Mouse (Mus musculus): ENCODE measurements at regions not wholly inside any gene's neighbourhood (a gene's known extent, or its start where the extent isn't known, plus 50 kb on each side); places are given as distances from the start of the nearest gene placed in this dataset.
A peak's percentile ranks its signal among the peaks of the same experiment; 100 is the strongest.
"Not testable (repeated sequence)": the region's sequence is repeated elsewhere in the genome, so short reads cannot be mapped to it uniquely, and the experiment has no call there.

GRCm38 (mm10) chr17:4871267-4871666, 122.9 kb upstream of the Arid1b start:
- no peak for DNase-seq (ENCODE audit: low spot score in 2 of 2)

GRCm38 (mm10) chr17:4874459-4874858, 119.7 kb upstream of the Arid1b start:
- DNase-seq (ENCODE audit: low spot score in 2 of 2): no peak

- no peak for DNase-seq (ENCODE audit: low spot score in 2 of 2)
Observed at GRCm38 (mm10) chr17:4875086-4876046, 118.8 kb upstream of the Arid1b start.

- no peak for DNase-seq (ENCODE audit: low spot score in 2 of 2)
Observed at GRCm38 (mm10) chr17:4876431-4876830, 117.7 kb upstream of the Arid1b start.

GRCm38 (mm10) chr17:4881473-4881872, 112.7 kb upstream of the Arid1b start:
- DNase-seq (ENCODE audit: low spot score in 2 of 2): peak in 1 of 2 experiments; percentile 42

- DNase-seq (ENCODE audit: low spot score in 2 of 2): no peak
Observed at GRCm38 (mm10) chr17:4884083-4884482, 110.0 kb upstream of the Arid1b start.

- DNase-seq (ENCODE audit: low spot score in 2 of 2): no peak
Observed at GRCm38 (mm10) chr17:4884761-4885160, 109.4 kb upstream of the Arid1b start.

- DNase-seq (ENCODE audit: low spot score in 2 of 2): not testable (repeated sequence)
Observed at GRCm38 (mm10) chr17:4887331-4887730, 106.8 kb upstream of the Arid1b start.

- DNase-seq (ENCODE audit: low spot score in 2 of 2): no peak
Observed at GRCm38 (mm10) chr17:4889577-4889976, 104.6 kb upstream of the Arid1b start.

- no peak for DNase-seq (ENCODE audit: low spot score in 2 of 2)
Observed at GRCm38 (mm10) chr17:4890131-4890530, 104.0 kb upstream of the Arid1b start.

GRCm38 (mm10) chr17:4891576-4891975, 102.6 kb upstream of the Arid1b start:
- no peak for DNase-seq (ENCODE audit: low spot score in 2 of 2)

GRCm38 (mm10) chr17:4894756-4895330, 99.3 kb upstream of the Arid1b start:
- not testable (repeated sequence) for DNase-seq (ENCODE audit: low spot score in 2 of 2)

- no peak for DNase-seq (ENCODE audit: low spot score in 2 of 2)
Observed at GRCm38 (mm10) chr17:4903129-4903528, 91.0 kb upstream of the Arid1b start.

GRCm38 (mm10) chr17:4906504-4906903, 87.6 kb upstream of the Arid1b start:
- DNase-seq (ENCODE audit: low spot score in 2 of 2): no peak

- peak in 1 of 2 experiments; percentile 10 for DNase-seq (ENCODE audit: low spot score in 2 of 2)
Observed at GRCm38 (mm10) chr17:4907181-4907752, 86.9 kb upstream of the Arid1b start.

- peak; percentile 73 to 84 for DNase-seq (ENCODE audit: low spot score in 2 of 2)
Observed at GRCm38 (mm10) chr17:4907841-4908571, 86.1 kb upstream of the Arid1b start.

GRCm38 (mm10) chr17:4908572-4908965, 85.6 kb upstream of the Arid1b start:
- DNase-seq (ENCODE audit: low spot score in 2 of 2): no peak

- no peak for DNase-seq (ENCODE audit: low spot score in 2 of 2)
Observed at GRCm38 (mm10) chr17:4910182-4910581, 84.0 kb upstream of the Arid1b start.

- DNase-seq (ENCODE audit: low spot score in 2 of 2): no peak
Observed at GRCm38 (mm10) chr17:4913001-4913400, 81.1 kb upstream of the Arid1b start.

GRCm38 (mm10) chr17:4919866-4920495, 74.2 kb upstream of the Arid1b start:
- no peak for DNase-seq (ENCODE audit: low spot score in 2 of 2)

GRCm38 (mm10) chr17:4921121-4921520, 73.0 kb upstream of the Arid1b start:
- DNase-seq (ENCODE audit: low spot score in 2 of 2): no peak

All from natural killer cell, adult 2 months (primary cell).